Mouse (Mus musculus): ENCODE measurements around the gene Tamm41.
A peak's percentile ranks its signal among the peaks of the same experiment; 100 is the strongest.

Tamm41 gene

DNA sequence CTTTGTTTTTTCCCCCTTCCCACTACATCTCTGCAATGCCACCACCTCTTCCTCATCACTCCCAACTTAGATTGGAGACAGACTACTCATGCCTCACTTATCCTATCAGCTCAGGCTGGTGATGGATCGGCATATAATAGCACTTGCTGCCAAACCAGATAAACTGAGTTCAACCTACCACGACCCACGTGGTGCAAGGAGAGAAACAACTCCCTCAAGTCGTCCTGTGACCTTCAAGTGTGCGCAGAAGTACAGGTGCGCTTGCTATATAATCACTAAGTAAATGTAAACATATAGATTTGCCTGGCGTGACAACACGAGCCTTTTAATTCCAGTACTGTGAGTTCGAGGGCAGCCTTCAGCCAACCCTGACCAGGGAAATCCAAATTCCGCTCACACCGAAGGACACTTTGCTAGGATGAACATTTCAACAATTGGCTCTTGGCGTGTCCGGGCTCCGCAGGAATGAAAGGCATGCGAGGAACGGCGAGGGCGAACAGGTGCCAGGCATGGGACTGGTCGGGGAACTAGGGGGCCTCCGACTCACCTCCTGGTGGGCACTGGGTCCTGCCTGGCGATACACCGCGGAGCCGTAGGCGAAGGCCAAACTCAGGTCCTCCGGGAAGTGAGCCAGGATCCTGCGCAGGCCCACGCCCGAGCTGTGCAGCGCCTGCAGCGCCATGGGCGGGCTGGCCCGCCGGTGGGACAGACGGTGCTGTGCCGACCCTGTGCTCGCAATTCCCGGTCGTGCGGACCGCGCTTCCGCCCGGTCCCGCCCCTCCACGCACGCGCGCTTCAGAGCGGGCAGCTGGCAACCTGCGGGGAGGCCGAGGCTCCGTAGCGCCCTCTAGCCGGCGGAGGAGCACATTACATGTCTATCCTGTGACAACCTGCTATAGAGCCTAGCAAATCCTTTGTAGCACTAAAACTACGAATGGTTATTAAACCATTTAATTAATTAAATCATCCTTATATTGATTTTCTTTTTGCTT, at the start of gene Tamm41:
TSS of gene Tamm41 (minus strand) at position 774 of the 992 bp plus-strand sequence.
- peak; percentile 89 for DNase-seq (ENCODE audit: low read depth, low spot score)

DNA sequence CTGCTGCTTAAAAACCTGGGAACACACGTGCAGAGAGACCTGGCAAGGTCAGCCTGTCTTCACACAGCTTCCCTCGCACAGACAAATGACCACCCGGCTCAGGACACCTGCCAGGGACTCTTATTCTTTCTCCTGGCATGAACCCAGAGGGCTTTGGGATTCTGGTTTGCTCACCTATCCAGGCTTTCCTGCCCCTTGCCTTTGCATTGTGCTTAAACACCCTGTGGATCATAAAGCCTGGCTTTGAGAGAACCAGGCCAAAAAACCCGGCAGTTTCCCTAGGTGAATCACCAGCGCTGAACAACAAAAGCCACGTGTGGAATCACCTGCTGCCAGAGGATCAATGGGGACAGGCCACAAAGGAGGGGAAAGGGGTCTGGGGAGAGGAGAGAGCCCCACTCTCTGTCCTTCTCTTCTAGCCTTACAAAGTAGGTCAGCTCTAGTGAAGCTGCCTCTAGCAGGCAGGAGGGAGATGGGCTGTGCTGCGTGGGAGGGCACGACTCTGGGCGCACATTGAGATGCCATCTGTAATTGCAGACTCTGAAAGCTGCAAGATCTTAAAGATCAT, 47.7 kb upstream of the Tamm41 start:
- DNase-seq (ENCODE audit: low read depth, low spot score), result no peak

DNA sequence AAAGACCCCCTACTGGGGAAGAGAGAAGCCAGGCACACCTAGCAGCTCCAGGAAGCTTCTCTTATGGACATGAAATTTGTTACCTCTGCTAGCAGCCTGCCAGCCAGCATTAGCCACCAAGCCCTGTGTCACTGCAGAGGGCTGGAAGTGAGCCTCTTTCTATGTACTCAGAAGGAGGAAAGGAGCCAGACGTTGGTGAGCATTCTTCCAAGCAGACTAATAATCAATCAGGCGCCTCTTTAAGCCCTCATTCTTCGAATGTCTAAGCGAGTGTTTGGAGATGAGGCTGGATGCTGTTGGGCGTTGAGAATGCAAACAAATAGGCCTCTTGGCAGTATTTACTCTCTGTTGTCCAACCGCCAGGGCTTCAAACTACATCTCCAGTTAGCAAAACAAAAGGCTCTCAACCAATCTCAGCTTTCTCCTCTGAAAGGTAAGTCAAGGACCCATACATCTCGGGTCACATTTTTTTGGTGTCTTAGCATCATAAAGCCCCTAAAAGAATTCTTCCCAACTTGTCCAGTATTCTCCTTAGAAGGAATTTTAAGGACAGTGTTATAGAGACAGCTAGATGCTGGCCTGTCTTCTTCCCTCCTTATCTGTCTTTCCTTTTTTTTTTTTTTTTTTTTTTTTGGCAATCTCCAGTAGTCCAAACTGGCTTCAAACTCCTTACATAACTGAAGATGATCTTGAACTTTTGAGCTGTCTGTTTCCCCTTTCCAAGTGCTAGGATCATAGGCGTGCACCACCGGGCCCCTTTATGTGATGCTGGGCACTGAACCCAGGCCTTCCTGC, 39.3 kb upstream of the Tamm41 start:
- DNase-seq (ENCODE audit: low read depth, low spot score), result no peak

DNA sequence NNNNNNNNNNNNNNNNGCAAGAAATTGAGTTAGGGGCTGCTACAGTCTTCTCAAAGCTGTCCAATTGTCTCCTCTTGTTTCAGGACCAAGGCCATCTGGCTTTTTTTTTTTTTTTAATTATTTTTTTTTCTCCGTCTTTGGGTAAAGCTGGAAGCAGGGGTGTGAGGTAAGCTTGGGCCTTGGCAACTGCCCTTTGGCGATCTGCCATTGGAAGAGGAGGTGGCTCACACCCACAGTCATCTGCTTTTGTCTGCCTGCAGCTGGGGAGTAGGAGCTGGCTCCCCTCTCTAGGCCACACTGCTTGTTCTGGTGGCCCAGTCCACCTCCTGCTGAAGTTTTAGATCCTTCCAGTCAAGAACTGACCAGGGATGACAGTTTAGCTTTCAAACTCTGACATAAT, 34.3 kb upstream of the Tamm41 start:
- DNase-seq (ENCODE audit: low read depth, low spot score), result no peak

DNA sequence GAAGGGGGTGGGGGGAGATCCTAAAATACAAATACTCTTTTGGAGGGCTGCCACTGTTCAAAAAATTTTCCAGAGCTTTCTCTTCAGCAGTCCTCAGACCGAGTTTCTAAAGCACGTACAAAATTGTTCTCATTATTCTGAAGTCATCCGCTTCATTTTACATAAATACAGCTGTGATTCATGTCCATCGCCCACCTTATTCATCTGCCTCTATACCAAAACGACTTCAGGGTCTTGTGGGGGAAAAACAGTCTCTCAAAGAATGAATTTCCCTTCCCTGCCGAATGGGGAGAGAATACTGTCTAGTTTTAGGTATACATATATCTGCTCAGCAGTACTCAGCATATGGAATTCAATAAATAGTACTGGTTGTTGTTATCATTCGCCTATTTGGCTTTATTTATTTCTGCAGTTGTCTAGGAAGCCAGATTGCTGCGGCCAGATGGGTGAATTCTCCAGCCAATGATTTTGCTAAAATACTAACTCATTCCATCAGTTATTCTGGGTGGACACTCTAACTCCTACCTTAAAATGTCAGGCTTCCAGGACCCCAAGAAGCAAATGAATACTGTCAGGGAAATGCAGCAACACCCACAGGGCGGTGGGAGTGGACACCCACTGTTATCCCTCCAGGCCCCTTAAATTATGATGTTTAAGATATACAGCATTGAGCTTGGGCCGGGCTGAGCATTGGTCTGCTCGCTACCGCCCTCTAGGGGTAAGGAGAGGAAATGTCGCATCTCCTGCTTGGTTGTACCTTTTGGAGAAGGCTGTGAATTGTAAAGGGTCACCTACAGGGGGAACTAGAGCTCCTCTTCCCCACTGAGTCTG, 27.9 kb upstream of the Tamm41 start:
- DNase-seq (ENCODE audit: low read depth, low spot score), result peak; percentile 34

DNA sequence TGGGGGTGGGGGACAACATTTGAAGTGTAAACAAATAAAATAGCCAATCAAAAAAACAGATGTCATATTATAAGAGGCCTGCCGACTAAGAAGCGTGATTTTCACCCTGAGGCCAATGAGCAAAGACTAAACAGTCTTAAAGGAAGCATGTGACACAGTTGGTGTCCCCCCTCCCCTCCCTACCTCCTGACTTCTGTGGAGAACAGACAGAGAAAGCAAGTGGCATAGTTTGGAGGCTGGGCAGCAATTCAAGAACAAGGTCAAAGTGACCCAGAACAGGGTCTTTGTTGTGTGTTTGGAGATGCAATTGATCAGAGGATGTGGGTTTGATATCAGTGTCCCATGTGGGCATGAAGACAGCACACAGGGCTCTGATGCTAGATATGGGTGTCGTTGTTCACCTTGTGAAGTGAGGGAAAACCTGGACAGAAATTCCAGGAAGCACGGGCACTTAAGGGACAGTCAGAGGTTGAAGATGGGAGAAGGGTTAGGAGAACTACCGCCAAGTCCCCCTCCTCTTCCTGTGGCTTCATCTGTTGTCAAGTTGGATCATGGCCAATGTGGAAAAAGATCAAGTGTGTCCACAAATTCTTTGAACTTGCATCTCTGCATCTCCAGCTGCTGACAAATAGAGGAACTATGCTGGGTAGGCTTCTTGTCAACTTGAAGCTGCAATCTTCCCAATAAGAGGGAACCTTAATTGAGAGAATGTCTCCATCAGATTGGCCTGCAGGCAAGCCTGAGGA, 25.1 kb upstream of the Tamm41 start:
- no peak for DNase-seq (ENCODE audit: low read depth, low spot score)

DNA sequence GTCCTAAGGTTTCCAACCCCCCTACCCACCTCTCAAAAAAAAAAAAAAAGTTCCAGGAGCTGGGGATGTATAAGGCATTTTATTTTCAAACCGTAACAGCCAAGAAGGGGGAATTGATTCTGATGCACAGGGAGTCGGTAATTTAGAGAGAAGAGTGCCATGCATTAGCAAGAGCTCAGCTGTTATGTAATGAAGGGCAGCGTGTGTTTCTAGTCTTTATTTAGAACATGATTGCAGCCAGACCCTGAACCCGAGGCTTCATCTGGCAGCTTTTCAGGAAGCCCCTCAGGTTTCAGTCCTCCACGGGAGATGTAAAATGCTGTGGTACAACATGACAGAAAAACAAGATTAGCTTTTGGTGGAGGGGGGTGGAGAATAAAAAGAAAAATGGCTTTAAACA, 21.6 kb upstream of the Tamm41 start:
- no peak for DNase-seq (ENCODE audit: low read depth, low spot score)

DNA sequence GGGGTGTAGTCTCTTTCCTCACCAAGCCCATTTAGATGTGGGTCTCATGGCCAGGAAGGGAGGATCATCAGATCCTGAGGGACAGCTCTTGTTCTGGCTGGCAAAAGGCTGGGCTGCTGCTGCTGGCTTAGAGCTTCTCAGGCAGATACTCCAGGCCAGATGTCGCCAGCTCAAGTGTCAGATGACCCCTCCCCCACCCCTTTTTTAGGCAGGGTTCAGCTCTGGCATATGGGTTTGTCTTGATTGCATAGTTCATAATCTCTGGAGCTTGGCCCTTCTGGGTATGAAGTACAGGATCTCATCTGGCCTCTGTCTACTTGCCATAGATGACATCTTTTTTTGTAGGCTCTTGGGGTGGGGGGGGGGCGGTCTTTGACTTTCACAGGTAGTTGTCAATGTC, 19.0 kb upstream of the Tamm41 start:
- no peak for DNase-seq (ENCODE audit: low read depth, low spot score)

DNA sequence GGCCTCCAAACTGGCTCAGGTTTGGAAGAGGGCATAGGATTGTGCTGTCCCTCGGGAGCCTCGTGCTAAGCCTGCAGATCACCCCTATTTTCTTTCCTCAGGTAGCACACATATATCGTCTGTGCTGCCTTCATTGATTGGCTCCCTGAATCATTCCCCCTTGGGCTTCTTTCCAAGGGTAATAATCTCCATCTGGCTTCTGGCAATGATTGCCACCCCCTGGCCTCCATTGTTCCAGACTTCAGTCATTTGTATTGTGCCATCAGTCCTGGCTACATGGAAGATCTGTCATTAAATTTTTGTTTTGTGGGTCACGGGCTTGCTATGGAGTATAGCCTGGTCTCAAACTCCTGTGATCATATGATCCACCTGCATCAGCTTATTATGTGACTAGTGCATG, 17.8 kb upstream of the Tamm41 start:
- DNase-seq (ENCODE audit: low read depth, low spot score), result no peak

DNA sequence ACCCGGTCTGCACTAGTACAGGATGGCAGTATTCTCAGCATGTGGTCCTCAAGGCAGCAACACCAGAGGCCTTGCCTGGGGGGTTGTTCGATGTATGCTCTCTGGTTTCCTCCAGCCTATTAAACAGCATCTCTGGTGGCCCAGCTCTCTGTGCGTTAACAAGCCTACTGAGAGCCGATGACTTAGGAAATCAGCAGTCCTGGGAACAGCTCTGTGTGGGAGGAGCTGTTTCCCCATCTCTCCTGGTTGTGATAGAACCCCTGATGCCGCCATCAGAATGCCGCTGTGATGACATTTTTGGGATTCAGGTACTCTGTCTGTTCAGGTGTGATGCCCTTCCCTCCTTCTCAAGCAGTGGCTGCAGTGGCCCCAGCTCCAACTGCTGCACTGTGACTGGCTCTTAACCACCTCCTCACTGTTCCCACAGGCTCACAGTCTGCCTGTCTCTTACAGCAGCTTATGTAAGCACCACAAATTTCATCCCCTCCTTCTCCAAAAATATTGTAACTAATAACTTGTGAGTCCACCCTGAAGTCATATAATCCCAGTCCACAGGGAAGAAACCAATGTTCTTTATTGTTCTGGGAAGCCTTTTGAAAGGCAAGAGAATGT, 14.0 kb upstream of the Tamm41 start:
- DNase-seq (ENCODE audit: low read depth, low spot score), result no peak

DNA sequence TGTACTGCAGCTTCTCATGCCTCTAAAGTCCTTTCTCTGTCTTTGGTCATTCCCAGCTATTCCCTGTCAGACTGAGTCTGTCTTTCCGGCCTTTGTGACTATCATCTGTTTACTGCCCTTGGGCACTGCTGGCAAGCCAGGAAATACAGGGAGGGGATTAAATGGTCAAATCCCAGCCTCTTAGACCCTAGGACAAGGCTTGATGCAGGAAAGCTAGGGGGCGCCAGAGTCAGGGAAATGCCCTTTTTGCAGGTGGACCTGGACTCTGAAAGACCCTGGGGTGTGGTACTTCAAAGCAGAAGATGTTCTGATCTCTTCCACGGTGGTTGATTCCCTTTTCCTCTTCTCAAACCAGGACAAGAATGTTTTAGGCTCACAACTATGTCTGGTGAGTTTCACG, 11.3 kb upstream of the Tamm41 start:
- no peak for DNase-seq (ENCODE audit: low read depth, low spot score)

DNA sequence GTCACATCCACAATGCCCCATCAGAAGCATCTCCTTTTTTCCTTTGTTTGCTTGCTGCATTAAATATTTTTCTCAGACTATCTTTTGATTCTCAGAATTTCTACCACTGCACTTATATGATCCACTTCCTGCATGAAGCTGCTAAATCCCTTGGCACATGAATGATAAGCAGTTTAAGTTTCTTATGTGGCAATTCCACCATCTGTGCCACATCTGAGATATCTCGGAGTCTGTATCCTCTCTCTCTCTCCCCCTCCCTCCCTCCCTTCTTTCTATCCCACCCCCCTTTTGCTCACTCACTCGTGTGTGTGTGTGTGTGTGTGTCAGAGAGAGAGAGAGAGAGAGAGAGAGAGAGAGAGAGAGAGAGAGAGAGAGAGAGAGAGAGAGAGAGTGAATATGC, 10.1 kb upstream of the Tamm41 start:
- DNase-seq (ENCODE audit: low read depth, low spot score), result no peak

DNA sequence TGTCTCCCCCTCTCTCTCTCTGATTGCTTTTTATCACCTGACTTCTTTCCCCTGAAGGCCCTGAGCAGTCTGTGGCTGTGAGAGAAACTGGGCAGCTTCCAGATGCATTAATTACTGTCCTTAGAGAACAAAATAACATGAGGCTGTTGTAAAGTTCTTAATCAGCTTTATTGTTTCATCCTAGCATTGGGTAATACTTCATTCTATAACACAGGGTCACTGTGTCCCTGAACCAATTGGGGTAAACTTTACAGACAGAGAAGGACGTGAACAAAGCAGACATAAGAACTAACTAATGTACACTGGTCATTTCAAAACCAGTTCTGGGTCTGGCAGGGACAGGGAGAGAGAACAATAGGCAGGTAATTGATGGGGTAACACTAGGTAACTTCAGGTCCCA, 8.4 kb upstream of the Tamm41 start:
- DNase-seq (ENCODE audit: low read depth, low spot score), result no peak

DNA sequence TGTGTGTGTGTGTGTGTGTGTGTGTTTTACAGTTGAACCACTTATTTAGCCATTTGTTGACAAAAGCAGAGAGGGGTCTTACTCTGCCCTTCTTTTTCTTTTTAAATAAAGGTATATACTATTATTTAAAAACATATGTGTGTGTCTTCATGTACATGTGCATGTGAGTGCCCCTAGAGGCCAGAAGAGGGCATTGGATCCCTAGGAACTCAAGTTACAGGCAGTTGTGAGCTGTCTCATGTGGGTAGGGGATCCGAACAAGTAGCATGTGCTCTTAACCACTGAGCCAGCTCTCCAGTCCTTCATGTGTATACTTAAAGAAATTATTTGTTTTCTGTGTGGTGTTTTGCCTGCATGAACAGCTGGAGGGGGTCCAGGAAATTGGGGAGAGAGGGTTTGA, 7.0 kb upstream of the Tamm41 start:
- peak; percentile 15 for DNase-seq (ENCODE audit: low read depth, low spot score)

DNA sequence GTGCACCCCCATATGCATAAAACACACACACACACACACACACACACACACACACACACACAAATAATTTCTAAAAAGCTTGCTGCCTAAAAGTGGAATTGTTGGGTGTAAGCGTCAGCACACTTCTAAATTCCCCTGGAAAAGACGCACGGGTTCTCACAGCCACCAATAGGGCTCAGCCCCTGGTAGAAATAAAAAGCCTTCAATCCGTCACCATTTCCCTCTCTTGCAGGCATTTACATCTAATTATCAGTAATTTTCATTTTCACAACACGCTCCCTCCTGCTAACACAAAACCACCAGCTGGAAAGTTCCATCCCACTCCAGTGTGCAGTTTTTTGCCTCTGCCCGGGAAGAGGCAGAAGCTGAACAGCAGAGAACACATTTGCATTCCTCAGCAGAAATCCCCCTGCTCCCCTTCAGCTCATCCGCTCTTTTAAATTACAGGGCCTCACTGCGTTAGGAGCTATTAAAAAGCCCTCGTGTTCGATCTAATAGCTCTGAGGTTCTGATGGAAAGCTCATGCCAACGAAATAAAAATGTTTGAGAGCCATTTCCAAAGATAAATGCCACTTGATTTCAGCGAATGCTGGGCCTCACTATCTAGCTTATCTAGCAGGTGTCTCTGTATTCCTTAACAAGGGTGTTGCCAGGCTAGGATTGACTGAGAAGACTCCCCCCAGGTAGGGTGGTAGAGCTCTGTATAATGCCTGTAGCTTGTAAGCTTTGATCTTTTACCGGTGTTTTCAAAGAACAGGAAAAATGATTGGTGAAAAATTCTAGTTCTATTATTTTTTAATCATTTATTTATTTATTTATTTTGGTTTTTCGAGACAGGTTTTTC, 6.2 kb upstream of the Tamm41 start:
- DNase-seq (ENCODE audit: low read depth, low spot score), result no peak

DNA sequence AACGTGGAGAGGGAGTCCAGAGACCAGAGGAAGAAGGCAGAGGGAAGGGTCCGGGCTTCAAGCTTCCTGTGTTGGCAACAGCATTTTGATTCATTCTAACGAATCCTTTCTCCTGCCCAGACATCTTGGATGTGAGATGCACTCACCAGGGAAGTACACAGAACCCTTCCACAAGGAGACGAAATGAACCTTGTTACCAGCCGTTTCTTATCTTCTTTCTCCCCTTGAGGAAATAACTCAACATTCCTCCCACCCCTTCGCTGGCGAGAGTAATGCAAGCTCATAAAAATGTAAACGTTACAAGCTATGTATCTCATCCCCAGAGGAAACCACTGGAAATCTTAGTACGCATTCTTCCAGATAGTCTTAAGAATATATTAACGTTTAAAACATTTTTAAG, 4.9 kb upstream of the Tamm41 start:
- DNase-seq (ENCODE audit: low read depth, low spot score), result no peak

DNA sequence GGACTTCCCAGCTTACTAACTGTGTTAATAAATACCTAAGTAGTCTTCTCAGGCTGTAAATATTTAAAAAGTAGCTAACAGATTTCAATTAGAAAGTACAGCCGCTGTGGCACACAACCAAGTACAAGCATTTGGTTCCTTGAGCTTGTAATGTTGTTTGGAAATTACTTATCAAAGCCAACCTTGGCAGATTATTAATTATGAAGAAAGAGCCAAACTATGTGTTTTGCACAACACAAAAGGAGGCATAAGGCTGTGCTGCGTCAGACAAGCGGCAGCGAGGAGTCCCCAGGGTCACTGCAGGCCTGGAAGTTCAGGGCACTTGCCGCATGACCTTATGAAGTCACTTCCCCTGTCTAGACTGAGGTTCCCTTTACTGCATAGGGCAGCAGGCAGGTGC, 4.2 kb downstream of the Tamm41 start:
- no peak for DNase-seq (ENCODE audit: low read depth, low spot score)

DNA sequence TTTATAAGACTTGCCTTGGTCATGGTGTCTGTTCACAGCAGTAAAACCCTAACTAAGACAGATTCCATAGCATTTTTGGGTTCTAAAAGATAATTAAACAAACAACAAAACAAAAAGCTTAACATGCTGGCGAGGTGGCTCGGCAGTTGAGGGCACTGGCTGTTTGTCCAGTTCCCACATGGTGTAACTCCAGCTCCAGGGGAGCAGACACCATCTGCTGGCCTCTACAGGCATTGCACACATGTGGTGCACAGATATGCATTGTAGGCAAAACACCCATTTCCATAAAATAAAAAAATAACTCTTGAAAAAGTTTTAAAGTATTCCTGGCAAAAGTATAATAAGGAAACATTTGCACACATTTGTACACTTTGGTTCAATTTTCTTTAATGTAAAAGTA, 7.6 kb downstream of the Tamm41 start:
- DNase-seq (ENCODE audit: low read depth, low spot score), result no peak

DNA sequence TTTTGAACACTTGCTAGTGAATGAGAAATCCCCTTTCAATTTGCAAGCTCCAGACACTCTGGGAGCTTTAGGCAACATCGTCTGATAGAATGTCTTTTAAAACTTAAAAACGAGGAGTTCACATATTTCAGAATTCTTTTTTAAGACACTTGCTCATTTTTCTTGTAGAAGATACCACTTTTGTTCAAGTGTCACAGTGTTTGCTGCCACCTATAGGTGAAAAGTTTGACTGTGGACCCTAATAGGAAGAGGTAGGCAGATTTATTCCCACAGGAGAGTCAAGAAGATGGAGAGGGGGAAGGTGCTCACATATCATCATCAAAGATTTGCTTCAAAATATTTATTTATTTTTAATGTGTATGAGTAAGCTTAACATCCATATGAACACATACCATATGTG, 8.4 kb downstream of the Tamm41 start:
- peak; percentile 28 for DNase-seq (ENCODE audit: low read depth, low spot score)

Measured in CD4-positive helper T cell, adult 2 months (primary cell).